Mouse (Mus musculus) heart, embryonic 10.5 days (tissue): ENCODE measurements at regions not wholly inside any gene's neighbourhood (a gene's known extent, or its start where the extent isn't known, plus 50 kb on each side); places are given as distances from the start of the nearest gene placed in this dataset.
A peak's percentile ranks its signal among the peaks of the same experiment; 100 is the strongest.

Experiments used
- DNase-seq: peaks from one replicate; pipeline ENCODE4 v3.0.0-alpha.2; 2017; ENCODE audit warnings: low spot score
- H3K27ac ChIP-seq: fragments of 300-500 bp; sonication (generic); 2 replicates; pipeline ENCODE4 v1.5.1; 2016; ENCODE audit warnings: mild to moderate bottlenecking
- H3K27me3 ChIP-seq: fragments of 300-500 bp; sonication (generic); 2 replicates; pipeline ENCODE4 v1.6.1; 2016; ENCODE audit warnings: mild to moderate bottlenecking; ENCODE audit not compliant: poor library complexity, insufficient read depth, severe bottlenecking
- H3K36me3 ChIP-seq: fragments of 300-500 bp; sonication (generic); 2 replicates; pipeline ENCODE4 v1.6.1; 2016; ENCODE audit warnings: mild to moderate bottlenecking, moderate library complexity
- H3K4me1 ChIP-seq: fragments of 300-500 bp; sonication (generic); 2 replicates; pipeline ENCODE4 v1.6.1; 2016; ENCODE audit warnings: mild to moderate bottlenecking
- H3K4me3 ChIP-seq: fragments of 300-500 bp; sonication (generic); 2 replicates; pipeline ENCODE4 v1.5.1; 2016; ENCODE audit warnings: mild to moderate bottlenecking, moderate library complexity
- H3K9me3 ChIP-seq: fragments of 300-500 bp; sonication (generic); 2 replicates; pipeline ENCODE4 v1.6.1; 2016; ENCODE audit warnings: mild to moderate bottlenecking, moderate library complexity
- whole genome bisulfite sequencing: fragments of 180-500 bp; shearing (Covaris S2); methylation state at CpG from one replicate; pipeline ENCODE4 v1.1.7; 2016; 5-methylcytosine and 5-hydroxymethylcytosine counted together
- microRNA counts: library from miRNA; unstranded; fragments of <30 nt; microRNA quantifications from one replicate; lab custom pipeline; 2017
- microRNA-seq: library from miRNA; unstranded; fragments of <30 nt; microRNA quantifications from one replicate; pipeline ENCODE4, GENCODE M21; 2017

DNA sequence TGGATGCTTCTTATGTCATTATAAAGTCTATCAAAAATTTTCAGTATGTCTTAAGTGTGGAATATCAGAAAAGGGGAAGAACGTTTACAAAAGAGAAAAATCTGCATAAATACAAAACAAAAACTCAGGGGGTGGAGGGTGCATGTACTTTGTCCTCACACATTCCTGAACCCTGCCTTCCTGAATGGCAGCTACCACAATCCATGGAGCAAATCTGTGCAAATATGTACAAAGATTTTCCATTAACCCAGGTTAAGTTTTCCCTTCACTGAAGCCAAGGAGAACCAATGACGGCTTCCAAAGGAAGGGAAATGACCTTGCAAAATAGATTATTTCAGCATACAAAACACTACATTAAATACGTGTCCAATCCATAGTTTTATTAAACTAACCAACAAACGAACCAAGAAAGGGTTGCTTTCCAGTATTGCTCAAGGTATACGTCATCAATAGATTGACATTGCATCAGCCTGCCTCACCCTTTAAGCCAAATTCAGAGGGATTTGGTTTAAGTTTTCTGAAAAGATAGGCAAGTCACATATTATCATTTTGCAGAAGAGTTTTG is 61.4 kb upstream of the 4933415F23Rik start:
- Histone ChIP-seq H3K4me1 (no peaks in the 10 kb centered on the region), H3K4me3 (no peak overlapping the region), H3K36me3 (no peaks in the 10 kb centered on the region), H3K9me3 (no peaks in the 10 kb centered on the region), H3K27ac (no peak overlapping the region), H3K27me3 (no peaks in the 10 kb centered on the region)
- DNase-seq, result no peak
- 78% methylated on average over 5 of the region's 5 CpGs for WGBS

DNA sequence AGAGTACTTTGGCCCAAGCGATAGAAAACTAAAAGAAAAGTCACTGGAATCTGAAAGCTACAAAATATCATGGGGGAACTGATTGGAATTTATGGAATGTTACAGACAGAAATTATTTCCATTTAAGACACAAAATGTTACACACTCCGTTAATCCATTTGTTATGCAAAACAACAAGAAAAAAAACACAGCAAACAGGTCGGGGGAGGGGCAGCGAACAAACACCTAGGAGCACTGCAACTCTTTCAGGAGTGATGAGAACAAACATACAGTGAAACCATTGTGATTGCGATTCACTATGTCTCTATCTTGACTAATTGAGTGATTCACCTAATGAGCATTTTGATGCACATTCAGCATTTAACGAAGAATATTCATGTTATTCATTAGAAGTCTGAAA is 60.7 kb upstream of the 4933415F23Rik start:
- Histone ChIP-seq H3K27ac (no peak overlapping the region), H3K9me3 (no peaks in the 10 kb centered on the region), H3K4me1 (no peaks in the 10 kb centered on the region), H3K36me3 (no peaks in the 10 kb centered on the region), H3K4me3 (no peak overlapping the region), H3K27me3 (no peaks in the 10 kb centered on the region)
- no peak for DNase-seq
- WGBS, result 72% methylated on average over 6 of the region's 6 CpGs

MicroRNAs in the stretch of these regions (microRNA counts, 519-probe panel; counts per million panel counts)
- microRNA mmu-miR-30a (lab: Ali Mortazavi, UCI) (3,241 counts per million, percentile 15 among the panel's probes with 10 or more counts), microRNA mmu-miR-30c (lab: Ali Mortazavi, UCI) (7,151 counts per million, percentile 80 among the panel's probes with 10 or more counts)

Small RNA genes lying in the stretch of these regions (microRNA-seq; reads per million reads assigned to microRNA genes)
- gene Mir30a (17,998 reads per million, percentile 97 among the genes with 10 or more reads in this experiment), gene Mir30c-2 (79.0 reads per million, percentile 48 among the genes with 10 or more reads in this experiment)
